Mouse (Mus musculus): ENCODE results near the gene Arhgap15. TPM values are rescaled to one million over a fixed set of nuclear protein-coding genes. Genes with fewer than 3 reads are reported as not detected.

The Arhgap15 gene
- total RNA-seq, 2 experiments from 2014 or later = 2.2 to 2.7 TPM

DNA sequence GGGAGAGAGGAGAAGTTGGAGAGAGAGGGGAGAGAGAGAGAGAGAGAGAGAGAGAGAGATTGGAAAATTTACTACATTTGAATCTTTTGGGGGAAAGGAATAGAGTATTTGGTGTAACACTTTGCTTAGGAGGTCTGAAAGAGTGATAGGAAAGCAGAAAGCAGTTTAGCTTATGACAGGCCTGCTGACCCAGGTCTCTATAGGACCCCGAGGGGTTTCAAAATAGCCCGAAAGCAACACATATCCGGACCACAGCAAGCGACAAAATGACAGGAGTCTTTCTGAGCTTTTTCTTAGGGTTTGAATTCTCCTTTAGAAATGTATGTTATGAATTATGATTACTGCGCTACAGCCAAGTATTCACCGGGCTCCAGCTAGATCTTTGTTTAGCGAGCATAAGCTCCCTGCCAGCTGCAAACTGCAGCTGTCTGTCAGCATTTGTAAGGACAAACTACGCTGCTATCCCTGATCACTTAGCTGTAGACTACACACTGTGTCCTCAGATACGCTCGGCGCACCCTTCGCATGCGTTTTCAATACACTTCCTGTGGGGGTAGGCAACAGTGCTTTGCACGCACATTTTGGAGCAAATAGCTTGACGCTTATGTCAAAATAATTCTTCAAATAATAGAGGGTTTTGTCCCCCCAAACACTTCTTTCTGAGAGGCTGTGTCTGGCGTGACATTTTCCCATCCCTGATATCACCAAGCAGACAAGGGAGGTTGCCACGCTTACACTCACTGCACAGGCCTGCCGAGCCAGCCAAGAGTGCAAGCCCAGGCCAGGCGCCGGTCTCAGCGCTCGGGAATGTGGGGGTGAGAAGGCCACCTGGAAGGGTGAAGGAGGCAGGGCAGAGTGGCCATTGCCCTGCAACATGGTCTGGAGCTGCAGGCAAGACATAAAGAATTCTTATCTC, 355.9 kb downstream of the Arhgap15 start:
- peak in 1 of 2 experiments; percentile 22 for DNase-seq (ENCODE audit: low spot score in 2 of 2)

GRCm38 (mm10) chr2:44105198-44105555, 356.6 kb downstream of the Arhgap15 start:
- no peak for DNase-seq (ENCODE audit: low spot score in 2 of 2)

GRCm38 (mm10) chr2:44106359-44106758, 357.7 kb downstream of the Arhgap15 start:
- DNase-seq (ENCODE audit: low spot score in 2 of 2) = no peak

- no peak for DNase-seq (ENCODE audit: low spot score in 2 of 2)
Measured at GRCm38 (mm10) chr2:44111276-44111675, 362.7 kb downstream of the Arhgap15 start.

DNA sequence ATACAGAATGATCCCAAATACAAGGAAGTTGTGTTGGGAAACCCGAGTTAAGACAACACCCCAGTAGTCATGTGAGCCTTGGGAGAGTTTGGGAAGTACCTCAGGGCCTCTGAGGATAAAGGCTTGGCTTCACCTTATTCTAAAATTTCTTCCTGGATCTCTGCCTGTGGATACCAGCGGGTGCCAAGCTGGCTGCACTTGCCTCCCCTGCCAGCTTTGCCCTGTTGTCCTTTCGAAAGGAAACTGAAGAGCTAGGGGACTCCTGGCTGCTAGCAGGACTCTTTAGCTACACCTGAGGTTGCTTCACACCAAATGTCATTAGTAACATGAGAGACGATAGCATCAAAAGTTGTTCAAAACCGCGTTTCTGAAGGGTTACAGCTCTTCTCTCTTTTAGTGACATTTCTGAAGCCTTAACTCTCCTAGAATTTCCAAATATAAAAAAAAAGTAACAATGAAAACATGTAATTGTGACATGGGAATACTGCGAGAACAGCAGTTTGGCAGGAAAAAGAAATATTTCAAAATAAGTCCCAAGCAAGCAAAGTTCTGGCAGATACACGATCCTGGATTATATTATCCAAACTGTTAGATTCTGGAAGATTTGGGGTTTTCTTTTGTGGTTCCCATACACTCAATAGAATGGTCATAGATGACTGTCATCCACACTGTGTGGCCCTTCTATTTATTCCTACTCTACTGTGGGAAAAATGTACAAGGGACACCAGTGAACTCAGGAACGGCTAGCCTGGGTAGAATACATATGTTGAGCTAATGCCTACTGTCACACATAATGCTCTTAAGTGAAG, 364.6 kb downstream of the Arhgap15 start:
- peak in 1 of 2 experiments; percentile 24 for DNase-seq (ENCODE audit: low spot score in 2 of 2)

GRCm38 (mm10) chr2:44114296-44114695, 365.7 kb downstream of the Arhgap15 start:
- DNase-seq (ENCODE audit: low spot score in 2 of 2) = no peak

- DNase-seq (ENCODE audit: low spot score in 2 of 2) = no peak
Measured at GRCm38 (mm10) chr2:44121162-44121561, 372.5 kb downstream of the Arhgap15 start.

- no peak for DNase-seq (ENCODE audit: low spot score in 2 of 2)
Measured at GRCm38 (mm10) chr2:44123246-44123645, 374.6 kb downstream of the Arhgap15 start.

GRCm38 (mm10) chr2:44124093-44124492, 375.5 kb downstream of the Arhgap15 start:
- DNase-seq (ENCODE audit: low spot score in 2 of 2) = no peak

DNA sequence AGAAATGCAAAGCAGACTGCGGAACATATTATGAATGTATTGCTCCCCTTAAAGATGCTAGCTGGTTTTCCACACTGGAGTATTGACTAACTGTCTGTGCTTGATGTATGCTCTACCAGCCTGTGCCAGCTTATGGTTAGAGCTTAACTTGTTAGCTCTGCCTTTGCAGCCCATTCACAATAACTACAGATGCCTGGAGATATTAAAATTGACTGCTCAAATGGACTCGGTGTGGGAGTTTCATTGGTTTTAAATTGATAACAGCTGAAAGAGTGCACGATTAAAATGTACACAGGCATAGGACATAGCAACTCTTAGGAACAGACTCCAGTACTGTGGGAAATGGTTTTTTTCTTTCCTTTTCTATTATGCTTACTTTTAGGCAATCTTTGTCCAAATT, 376.1 kb downstream of the Arhgap15 start:
- no peak for DNase-seq (ENCODE audit: low spot score in 2 of 2)

DNA sequence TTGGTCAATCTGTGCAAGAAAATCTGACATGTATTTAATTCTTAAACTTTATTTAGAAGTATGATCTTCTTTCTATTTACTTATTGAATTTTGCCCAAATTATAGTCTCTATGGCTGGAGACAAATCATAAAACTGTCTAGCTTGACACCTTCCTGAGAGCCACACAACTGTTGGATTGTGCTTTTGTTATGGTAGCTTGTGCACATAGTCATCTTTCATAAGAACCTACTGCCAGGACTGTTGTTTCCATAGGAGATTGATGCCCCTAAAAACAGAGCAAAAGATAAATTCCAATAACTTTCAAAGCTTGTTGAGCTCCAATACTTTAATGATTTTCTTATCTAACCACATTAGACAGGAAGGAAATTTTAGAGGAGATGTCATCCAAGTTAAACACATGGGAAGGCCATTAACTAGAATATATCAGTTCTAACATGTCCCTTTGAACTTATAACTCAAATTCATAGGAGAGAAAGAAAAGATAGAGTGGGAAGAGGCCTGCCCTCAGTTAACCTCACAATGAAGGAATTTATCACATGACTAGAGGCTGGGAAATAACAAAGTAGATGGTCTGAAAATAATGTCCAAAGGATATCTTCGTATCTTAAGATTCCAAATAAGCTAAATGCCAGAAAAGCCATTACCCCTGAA, 377.5 kb downstream of the Arhgap15 start:
- DNase-seq (ENCODE audit: low spot score in 2 of 2) = no peak

- DNase-seq (ENCODE audit: low spot score in 2 of 2) = no peak
Measured at GRCm38 (mm10) chr2:44129533-44129932, 380.9 kb downstream of the Arhgap15 start.

GRCm38 (mm10) chr2:44131271-44131670, 382.6 kb downstream of the Arhgap15 start:
- no peak for DNase-seq (ENCODE audit: low spot score in 2 of 2)

- DNase-seq (ENCODE audit: low spot score in 2 of 2) = no peak
Measured at GRCm38 (mm10) chr2:44134796-44135195, 386.2 kb downstream of the Arhgap15 start.

- DNase-seq (ENCODE audit: low spot score in 2 of 2) = no peak
Measured at GRCm38 (mm10) chr2:44140455-44140854, 391.8 kb downstream of the Arhgap15 start.

DNA sequence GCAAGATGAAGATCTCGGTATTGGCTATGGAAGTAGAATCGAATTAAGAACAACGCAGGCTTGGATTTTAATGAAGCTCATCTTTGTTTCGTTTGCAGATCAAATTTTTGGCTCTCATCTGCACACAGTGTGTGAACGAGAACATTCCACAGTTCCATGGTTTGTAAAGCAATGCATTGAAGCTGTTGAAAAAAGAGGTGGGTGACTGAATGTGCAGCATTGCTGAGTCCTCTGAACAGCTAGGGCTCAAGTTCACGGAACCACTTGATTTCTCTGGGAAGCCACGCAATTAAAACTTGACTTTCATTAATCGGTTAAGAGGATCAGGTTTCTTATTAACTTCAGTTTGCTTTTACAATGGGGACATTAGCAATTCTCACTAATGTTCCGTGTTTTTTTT, 393.5 kb downstream of the Arhgap15 start:
- no peak for DNase-seq (ENCODE audit: low spot score in 2 of 2)

DNA sequence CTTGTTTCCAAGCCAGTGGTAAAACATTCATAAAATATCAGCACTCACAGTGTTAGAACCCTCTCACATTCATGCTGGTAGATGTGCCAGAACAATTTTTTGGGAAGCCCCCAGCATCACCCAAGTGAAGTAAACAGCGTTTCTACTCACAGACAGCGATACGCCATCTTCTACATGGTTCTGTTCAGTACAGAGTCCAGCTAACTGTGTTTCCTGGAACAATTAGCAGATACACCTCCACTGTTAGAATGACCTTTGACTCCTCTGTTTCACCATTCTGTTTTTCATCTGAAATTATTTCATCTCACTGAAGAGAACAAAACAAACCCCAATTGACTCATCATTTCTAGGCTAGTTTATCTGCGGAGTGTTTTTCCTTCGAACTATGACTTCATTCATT, 394.0 kb downstream of the Arhgap15 start:
- no peak for DNase-seq (ENCODE audit: low spot score in 2 of 2)

GRCm38 (mm10) chr2:44146124-44146981, 397.7 kb downstream of the Arhgap15 start:
- no peak for DNase-seq (ENCODE audit: low spot score in 2 of 2)

GRCm38 (mm10) chr2:44147486-44147885, 398.9 kb downstream of the Arhgap15 start:
- no peak for DNase-seq (ENCODE audit: low spot score in 2 of 2)

- no peak for DNase-seq (ENCODE audit: low spot score in 2 of 2)
Measured at GRCm38 (mm10) chr2:44147971-44148370, 399.3 kb downstream of the Arhgap15 start.
